Mouse (Mus musculus) urinary bladder, adult 2 months (tissue): ENCODE measurements around the gene Coro1b. TPM values are rescaled to one million over a fixed set of nuclear protein-coding genes. Genes with fewer than 3 reads are reported as not detected.
A peak's percentile ranks its signal among the peaks of the same experiment; 100 is the strongest.

ENCODE experiments used
- DNase-seq: peaks from one replicate; pipeline ENCODE4 v3.0.0; 2022; ENCODE audit warnings: low spot score
- polyA plus RNA-seq: library from polyadenylated mRNA; depleted of rRNA; stranded (reverse); fragments of >200 nt; gene quantifications from 2 replicates; pipeline ENCODE4 v1.2.3, GENCODE M21; 2012; rRNA removed

The Coro1b gene
- polyA plus RNA-seq, result 243 and 277 TPM in 2 replicates

GRCm38 (mm10) chr19:4148491-4148806, at the start of gene Coro1b:
Gene Coro1b (plus strand): TSS chr19:4148619.
- peak; percentile 92 for DNase-seq

DNA sequence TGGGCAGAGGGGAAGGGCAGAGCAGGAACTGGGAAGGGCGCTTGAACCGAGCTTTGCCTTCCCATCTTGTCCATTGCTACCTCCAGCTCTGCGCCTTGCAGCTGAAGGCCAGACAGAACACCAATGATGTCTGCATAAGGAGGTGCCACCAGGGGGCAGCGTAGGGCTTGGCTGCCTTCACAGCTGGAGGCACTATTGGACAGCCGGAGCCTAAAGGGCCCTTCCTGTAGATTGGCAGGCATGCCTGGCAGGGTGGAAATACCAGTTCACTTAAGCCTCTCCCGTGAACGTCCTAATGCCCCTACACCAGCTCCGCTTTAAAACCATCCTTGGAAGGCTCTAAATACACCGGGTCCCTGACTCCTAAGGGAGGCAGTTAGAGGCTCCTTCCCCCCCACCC, 49.4 kb upstream of the Coro1b start:
- DNase-seq, result peak; percentile 85

GRCm38 (mm10) chr19:4099837-4100717, 48.3 kb upstream of the Coro1b start, which contains the start of gene Pitpnm1:
Gene Pitpnm1 (plus strand): TSS chr19:4099998.
- DNase-seq, result peak; percentile 75

DNA sequence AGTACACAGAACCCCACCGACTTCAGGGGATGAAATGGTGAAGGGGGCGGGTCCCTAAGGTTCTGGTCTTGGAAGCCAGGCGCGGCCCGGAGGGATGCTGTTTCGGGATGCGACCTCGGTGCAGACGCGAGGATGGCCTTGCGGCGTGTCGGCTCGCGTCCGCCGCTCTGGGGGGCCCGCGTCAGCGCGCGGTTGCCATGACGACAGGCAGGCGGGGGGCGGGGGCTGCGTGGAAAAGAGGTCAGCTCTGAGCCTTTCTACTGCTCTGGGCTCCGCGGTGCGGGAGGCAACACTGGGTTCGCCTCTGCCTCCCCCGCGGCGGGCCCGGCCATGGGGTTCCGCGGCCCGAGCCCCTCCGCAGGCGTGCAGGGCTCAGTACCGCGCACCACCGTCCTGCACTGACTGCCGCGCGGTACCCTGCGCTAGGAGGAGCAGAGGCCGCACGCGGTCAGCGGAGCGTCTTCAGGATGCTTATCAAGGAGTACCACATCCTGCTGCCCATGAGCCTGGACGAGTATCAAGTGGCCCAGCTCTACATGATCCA, 47.6 kb upstream of the Coro1b start:
- DNase-seq, result no peak

- DNase-seq, result no peak
Measured at GRCm38 (mm10) chr19:4101466-4101865, 47.0 kb upstream of the Coro1b start.

GRCm38 (mm10) chr19:4102049-4102448, 46.4 kb upstream of the Coro1b start:
- no peak for DNase-seq

GRCm38 (mm10) chr19:4102626-4103025, 45.8 kb upstream of the Coro1b start:
- DNase-seq, result no peak

DNA sequence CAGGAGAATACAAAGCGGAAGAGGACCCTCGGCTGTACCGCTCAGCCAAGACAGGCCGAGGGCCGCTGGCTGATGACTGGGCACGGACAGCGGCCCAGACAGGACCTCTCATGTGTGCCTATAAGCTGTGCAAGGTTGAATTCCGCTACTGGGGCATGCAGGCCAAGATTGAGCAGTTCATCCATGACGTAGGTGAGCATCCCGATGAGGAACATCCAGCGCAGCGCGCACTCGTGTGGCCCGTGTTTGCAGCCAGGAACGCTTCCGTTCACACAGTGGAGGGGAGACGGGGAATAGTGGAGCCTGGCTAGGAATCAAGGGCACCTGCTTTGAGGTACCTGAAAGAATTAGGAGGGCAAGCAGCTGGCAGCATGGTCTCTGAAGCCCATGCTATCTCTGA, 45.1 kb upstream of the Coro1b start:
- DNase-seq, result no peak

GRCm38 (mm10) chr19:4103792-4104191, 44.6 kb upstream of the Coro1b start:
- DNase-seq, result no peak

DNA sequence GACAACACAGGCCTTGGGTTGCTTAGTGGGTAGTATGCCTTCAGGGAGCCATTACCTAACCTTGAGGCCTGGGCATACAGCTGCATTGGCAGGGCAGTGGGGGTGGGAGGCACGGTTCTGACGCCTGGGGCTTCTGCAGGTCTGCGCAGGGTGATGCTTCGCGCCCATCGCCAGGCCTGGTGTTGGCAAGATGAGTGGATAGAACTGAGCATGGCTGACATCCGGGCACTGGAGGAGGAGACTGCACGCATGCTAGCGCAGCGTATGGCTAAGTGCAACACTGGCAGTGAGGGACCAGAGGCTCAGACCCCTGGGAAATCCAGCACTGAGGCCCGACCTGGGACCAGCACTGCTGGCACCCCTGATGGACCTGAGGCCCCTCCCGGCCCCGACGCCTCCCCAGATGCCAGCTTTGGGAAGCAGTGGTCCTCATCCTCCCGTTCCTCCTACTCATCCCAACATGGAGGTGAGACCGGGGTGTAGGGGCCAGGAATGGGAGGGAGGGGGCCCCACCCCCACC, 43.7 kb upstream of the Coro1b start:
- DNase-seq, result no peak

DNA sequence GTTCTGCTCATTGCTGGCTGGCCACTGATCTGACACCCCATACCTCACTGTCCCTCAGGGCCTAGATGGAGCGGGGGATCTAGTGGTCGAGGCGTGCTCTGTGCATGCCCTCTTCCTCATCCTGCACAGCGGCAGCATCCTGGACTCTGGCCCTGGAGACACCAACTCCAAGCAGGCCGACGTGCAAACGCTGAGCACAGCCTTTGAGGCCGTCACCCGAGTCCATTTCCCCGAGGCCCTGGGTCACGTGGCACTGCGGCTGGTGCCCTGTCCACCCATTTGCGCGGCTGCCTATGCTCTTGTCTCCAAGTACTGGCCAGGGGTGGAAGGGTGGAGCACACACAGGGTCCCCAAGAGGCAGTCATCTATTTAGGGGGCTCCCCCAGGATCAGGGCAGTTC, 41.8 kb upstream of the Coro1b start:
- no peak for DNase-seq

GRCm38 (mm10) chr19:4108535-4108934, 39.9 kb upstream of the Coro1b start:
- DNase-seq, result no peak

DNA sequence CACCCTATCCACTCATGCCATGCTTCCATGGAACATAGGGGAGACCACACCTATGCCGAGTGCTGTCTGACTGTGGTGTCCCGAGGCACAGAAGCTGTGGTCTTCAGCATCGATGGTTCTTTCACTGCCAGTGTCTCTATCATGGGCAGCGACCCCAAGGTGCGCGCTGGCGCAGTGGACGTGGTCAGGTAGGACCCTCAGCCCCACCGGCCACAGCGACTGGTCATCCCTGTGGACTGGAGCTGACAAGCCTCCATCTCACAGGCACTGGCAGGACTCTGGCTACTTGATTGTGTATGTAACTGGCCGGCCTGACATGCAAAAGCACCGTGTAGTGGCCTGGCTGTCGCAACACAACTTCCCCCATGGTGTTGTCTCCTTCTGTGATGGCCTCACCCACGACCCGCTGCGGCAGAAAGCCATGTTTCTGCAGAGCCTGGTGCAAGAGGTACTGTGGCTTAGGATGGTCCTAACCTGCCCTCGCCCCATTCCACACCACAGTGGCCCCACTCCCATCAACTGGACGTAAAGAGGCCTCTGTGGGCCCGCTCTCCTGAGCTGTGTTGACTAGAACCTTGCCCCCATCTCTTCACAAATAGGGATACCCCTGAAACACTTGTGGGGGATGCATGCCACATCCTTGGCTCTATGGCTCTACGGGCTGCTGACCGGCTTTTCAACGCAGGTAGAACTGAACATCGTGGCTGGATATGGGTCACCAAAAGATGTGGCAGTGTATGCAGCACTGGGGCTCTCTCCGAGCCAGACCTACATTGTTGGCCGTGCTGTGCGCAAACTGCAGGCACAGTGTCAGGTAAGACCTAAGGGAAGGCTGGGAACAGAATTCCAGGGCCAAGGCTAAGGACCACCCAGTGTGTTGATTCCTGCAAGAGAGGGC, 36.1 kb upstream of the Coro1b start:
- DNase-seq, result no peak

DNA sequence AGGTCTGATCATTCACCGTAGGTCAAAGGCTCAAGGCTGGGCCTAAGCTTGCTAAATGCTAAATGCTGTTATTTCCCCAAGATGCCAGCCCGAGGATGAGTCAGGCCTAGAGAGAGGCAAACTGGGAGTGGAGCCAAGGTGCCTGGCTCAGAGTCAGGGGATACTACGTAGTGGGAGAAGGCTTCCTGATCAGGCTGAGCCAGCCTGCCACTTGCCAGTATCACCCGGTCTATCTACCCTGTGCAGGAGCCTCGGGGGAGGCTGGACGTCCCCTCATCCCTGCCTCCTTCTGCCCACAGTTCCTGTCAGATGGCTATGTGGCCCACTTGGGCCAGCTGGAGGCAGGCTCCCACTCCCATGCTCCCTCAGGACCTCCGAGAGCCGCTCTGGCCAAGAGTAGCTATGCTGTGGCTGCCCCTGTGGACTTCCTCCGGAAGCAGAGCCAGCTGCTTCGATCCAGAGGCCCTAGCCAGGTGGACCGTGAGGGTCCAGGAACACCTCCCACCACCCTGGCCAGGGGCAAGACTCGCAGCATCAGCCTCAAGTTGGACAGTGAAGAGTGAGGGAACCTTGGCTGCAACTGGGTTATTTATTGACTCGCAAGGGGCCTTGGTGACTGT, 35.1 kb upstream of the Coro1b start:
- DNase-seq, result peak; percentile 65

GRCm38 (mm10) chr19:4113806-4114230, 34.6 kb upstream of the Coro1b start:
- no peak for DNase-seq

DNA sequence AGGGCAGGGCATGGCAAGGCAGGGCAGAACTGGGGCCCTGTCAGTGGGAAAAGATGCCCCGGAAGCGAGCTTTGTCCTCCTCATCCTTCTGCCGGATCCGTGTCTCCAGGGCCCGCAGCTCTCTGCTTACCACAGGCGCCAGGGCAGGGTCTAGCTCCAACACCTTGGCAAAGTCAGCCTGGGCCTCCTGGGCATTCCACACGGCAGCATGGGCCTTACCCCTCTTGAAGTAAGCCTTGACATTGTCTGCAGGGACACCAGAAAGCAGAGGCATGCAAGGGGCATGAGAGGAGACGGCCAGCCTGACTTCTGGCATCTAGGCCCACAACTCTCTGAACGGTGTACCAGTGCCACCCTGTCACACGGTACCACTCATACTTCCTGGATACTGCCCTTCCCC, 33.9 kb upstream of the Coro1b start:
- no peak for DNase-seq

DNA sequence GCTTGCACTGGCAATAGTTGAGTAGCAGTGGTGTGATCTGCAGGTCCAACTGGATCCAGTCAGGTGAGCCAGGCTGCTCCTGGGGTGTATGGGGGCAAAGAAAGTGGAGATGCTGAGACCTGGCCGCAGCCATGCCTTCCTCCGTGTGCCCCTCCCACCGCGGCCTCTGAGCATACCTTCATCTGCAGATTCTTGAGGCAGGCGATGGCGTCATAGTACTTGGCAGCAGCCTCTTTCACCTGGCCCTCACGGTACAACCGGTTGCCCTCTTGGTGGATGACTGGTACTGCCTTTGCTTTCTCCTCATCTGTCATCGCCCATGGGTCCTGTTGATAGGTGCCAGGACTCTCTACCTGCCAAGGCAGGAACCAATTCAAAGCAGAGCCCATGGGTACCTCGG, 33.3 kb upstream of the Coro1b start:
- no peak for DNase-seq

DNA sequence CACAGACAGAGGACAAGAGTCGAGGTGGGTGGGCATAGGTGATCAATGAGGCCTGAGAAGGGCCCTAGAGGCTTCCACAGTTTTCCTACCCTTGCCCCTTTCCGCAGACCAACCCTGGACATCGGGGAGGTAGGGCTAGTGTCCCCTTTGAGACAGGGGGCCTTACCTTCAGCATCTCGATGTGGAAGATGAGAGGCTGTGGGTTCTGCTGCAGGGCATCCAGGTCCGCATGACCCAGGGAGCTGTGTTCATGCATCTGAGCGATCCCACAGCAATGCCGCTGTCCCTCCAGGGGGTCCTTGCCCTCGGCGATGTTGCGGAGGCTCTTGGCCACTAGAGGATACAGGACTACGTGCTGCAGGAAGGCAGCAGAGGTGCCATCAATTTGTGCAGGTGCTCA, 32.6 kb upstream of the Coro1b start:
- DNase-seq, result no peak

- DNase-seq, result no peak
Measured at GRCm38 (mm10) chr19:4117006-4117405, 31.4 kb upstream of the Coro1b start.

- no peak for DNase-seq
Measured at GRCm38 (mm10) chr19:4118350-4118749, 30.1 kb upstream of the Coro1b start.

- DNase-seq, result no peak
Measured at GRCm38 (mm10) chr19:4119716-4120487, 28.5 kb upstream of the Coro1b start.
